Mouse (Mus musculus) forelimb bud, embryonic 11.5 days (tissue): ENCODE results near the gene Zfp583.

ENCODE experiments used
- DNase-seq: peaks from one replicate; pipeline ENCODE4 v3.0.0-alpha.2; 2012; ENCODE audit warnings: low read depth, low spot score

Gene Zfp583

DNA sequence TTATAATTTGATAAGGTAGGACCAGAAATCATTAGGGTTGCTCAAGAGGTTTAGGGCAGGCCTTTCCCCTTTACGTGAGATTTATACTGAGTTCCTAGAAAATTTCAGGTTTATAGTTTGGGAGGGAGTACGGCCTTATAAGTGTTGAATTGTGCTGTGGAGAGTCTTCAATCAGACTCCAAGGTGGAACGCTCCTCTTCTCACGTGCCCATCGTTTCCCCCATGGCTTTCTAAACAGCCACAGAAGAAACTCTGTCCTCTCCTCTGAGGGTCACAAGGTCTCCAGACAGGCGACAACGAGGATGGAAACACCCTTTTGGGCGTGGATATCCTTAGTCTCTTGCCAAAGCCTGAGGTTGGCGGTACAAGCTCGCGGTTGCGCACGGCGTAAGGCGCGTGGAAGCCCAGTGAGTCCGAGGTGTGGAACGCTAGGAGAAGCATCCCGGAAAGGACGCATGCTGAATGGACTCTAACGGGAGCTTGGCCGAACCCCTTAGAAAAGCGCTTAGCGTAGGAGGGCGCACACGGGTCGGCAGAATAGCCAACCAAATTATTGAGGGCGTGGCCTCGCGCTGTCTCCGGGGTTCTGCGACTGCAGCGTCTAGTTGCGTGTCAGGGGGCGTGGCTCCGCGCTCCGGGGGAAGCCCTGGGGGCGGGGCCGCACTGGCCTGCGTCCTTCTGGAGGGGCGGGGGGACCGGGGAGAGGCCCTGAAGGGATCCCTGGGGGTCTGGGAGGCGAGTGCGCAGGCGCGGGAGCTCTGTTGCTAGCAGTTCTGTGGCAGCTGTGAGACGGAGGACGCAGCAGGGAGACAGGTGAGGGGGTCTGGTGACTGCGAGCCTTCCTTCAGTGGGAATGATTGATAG lies 45.0 kb downstream of the Zfp583 start, which contains the start of gene Zfp667:
Zfp667 (plus strand) TSS at position 738 of the 864 bp plus-strand sequence.
- DNase-seq: peak; percentile 97

GRCm38 (mm10) chr7:6285366-6285765 lies 45.7 kb downstream of the Zfp583 start:
- no peak for DNase-seq

- DNase-seq: no peak
Measured at GRCm38 (mm10) chr7:6284442-6285012, 46.6 kb downstream of the Zfp583 start.

DNA sequence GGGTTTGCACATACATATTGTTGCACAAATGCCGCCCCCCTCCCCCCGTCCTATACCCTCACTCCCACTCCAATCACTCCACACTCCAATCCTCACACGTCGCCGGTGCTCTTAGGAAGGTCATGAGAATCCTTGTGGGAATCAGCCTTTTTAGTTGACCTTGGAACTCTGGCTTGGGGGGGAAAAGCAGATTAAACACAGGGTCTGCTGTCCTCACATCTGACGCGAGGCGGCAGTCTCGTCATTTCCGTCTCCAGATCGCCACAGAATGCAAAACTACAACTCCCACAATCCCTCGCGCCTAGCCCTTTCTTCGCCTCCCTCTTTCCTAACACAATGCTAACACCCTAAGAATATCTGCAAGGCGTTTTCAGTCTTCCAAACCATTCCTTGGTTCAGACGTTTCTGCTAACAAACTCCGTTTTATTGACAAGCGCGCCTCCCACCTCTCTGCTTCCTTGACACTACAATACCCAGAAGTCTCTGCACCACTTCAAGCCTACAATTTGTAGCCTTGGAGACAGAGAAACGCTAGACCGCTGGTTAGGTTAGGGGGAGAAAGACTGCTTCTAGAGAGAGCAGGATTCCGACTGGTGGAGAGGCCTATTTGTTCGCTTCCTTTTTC lies 47.5 kb downstream of the Zfp583 start:
- peak; percentile 89 for DNase-seq

GRCm38 (mm10) chr7:6282749-6283148 lies 48.3 kb downstream of the Zfp583 start:
- DNase-seq: peak; percentile 85

GRCm38 (mm10) chr7:6277906-6278305 lies 53.2 kb downstream of the Zfp583 start:
- DNase-seq: no peak

DNA sequence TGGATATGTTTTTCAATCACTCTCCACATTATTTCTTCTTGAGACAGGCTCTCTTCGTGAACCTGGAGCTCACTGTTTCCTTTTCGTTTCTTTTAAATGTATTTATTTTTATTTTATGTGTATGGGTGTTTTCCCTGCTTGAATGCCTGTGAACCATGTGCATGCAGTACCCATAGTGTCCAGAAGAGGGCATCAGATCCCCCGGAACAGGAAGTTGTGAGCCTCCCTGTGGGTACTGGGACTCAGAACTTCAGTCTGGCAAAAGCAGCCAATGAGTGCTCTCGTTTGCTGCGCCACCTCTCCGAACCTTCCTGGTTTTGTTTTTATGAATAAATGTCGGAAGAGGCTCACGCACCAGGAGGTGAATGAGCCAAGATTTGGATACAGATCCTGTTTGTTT lies 65.4 kb downstream of the Zfp583 start:
- peak; percentile 19 for DNase-seq
